Mouse (Mus musculus) splenic B cell, adult 2 months (primary cell): ENCODE data around the gene Anxa10.

Experiments used
- DNase-seq: peaks from one replicate; pipeline ENCODE4 v3.0.0-alpha.2; 2011; ENCODE audit warnings: low read depth, low spot score
- H3K27me3 ChIP-seq: 2 replicates; pipeline ENCODE4 v1.6.1; 2012; ENCODE audit warnings: mild to moderate bottlenecking, low read length, moderate library complexity, mixed read lengths; ENCODE audit not compliant: control insufficient read depth, poor library complexity, insufficient read depth, severe bottlenecking
- H3K36me3 ChIP-seq: 2 replicates; pipeline ENCODE4 v1.6.1; 2012; ENCODE audit warnings: mild to moderate bottlenecking, low read length, moderate library complexity, mixed read lengths; ENCODE audit not compliant: control insufficient read depth, poor library complexity, insufficient read depth, severe bottlenecking

Gene Anxa10

DNA sequence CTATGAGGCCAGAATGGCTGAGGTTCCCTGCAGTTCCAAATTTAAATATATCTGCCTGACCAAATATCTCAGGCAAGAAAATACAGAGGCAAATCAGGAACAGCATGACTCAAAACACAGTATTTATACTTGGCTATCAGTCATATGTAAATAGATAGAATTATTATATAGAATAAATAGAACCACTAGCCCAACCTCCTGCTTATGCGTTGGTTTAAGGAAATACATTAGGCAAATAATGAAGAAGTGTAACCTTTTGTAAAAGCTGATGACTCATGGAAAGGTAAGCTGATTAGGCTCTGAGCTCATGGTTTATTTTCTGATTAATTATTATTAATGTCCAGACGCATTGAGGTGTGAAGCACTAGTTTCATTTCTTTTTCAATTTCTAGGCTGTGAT lies at the start of gene Anxa10:
Anxa10 (minus strand) TSS at position 53 of the 400 bp plus-strand sequence.
- no peak for DNase-seq
- Histone ChIP-seq H3K36me3 (no peaks in the 10 kb centered on the region), H3K27me3 (no peaks in the 10 kb centered on the region)

DNA sequence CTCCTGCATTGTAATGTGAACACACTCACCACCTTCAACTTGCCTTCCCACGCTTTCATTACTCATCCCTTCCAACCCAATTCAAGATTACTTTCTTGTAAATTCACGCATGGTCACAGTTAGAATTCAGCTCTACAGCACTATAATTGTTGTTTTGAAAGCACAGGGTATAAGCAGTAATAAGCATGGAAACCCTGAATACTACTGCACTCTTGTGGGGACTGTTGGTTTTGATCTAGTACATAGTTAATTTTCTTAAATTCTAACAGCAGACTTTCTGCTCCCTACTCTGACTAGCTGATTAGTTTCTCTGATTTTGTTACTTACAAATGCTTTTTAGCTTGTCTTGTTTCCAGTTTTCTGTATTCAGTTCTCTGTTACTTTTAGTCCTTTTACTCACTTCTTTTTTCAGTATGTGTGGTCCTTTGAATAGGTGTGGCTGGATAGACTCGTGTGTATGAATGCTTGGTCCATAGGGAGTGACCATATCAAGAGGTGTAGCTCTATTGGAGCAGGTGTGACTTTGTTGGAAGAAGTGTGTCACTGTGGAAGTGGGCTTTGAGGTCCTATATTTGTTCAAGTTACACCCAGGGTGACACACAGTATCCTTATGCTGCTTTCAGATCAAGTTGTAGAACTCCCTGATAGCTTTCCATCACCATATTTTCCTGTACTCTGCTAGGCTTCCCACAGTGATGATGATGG lies 9.9 kb upstream of the Anxa10 start:
- Histone ChIP-seq H3K27me3 (no peaks in the 10 kb centered on the region), H3K36me3 (no peaks in the 10 kb centered on the region)
- no peak for DNase-seq

DNA sequence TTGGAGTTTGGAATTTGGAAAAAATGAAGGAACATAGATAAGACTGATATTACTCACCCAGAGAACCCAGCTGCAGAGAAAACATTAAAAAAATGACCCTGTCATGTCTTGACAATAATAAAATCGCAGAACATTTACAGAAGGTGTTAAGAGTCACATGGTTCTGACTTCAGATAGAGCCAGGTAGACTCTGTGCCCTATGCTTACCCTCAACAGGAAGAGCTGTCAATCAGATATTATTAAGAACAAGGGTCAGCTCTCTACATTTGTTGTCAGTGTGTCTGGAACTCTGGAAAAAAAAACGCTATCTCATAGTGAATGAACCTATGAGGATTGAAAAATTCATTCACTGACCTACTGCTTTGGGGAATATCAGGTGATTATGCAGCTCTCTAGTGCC lies 25.7 kb downstream of the Anxa10 start:
- H3K36me3 ChIP-seq: no peaks in the 10 kb centered on the region
- no peaks in the 10 kb centered on the region for H3K27me3 ChIP-seq
- DNase-seq: no peak

DNA sequence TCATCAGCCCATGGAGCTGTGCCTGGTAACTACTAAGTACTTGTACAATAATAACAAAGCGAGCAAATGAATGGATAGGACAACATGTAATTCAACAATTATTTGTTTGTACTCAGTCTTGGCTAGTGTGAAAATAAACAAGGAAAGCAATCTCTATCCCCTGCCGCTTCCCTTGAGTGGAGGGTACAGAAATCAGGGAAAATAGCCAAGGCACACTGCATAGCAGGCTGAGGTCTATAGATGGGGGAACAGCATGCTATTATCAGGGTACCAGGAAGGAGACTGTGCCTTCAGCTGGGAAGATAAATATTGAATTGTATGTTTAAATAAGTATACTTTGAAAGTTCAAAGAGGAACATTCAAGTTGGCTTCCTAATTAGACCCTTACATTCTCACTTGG lies 41.1 kb downstream of the Anxa10 start:
- Histone ChIP-seq H3K27me3 (no peaks in the 10 kb centered on the region), H3K36me3 (no peaks in the 10 kb centered on the region)
- DNase-seq: no peak

DNA sequence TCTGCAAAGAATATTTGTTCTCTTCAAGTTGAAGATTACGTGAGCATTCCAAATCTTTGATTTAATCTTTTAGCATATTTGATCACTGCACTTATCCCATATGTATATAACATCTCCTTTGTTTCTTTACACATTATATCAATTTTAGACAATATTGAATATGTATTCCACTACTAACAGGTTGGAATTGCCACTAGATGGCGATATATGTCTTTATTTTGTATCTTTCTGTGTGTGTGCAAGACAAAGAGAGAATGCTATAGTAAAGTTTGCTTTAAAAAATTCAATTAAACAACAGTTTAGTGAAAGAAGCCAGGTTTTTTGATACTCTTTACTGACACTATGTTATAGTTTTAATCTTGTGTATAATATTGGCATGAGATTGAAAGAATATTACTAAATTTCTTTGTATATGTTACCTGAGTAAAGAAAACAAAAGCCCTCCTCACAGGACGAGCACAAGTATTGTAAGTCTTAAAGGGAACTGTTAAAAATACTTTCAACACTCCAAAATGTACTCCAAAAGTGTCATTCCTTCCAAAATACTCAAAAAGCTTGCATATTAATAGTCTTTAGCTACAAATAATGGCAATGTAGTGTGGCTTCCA lies 42.7 kb downstream of the Anxa10 start:
- DNase-seq: peak; percentile 2
- no peaks in the 10 kb centered on the region for H3K36me3 ChIP-seq
- H3K27me3 ChIP-seq: no peaks in the 10 kb centered on the region

- no peaks in the 10 kb centered on the region for H3K36me3 ChIP-seq
- no peak for DNase-seq
- H3K27me3 ChIP-seq: no peaks in the 10 kb centered on the region
Measured at GRCm38 (mm10) chr8:62068305-62068704, 54.6 kb downstream of the Anxa10 start.

DNA sequence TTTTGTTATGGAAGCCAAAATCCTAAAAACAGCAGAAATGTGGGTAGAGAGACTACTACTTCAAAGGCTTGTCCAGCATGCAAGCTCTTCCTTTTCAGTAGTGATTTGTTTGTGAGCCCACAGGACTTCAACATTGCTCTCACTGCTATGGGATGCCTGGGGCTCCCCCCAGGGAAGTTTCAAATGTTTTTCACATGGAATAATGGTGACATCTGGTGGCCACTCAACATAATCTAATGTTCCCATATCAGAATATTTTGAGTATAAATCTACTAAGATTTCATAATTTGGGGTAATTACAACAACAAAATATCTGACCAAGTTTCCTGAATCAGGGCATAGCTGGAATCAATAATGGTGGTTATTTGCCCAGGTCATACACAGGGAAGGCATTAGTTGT lies 62.6 kb downstream of the Anxa10 start:
- DNase-seq: no peak
- no peaks in the 10 kb centered on the region for H3K36me3 ChIP-seq
- H3K27me3 ChIP-seq: no peaks in the 10 kb centered on the region

- DNase-seq: no peak
- no peaks in the 10 kb centered on the region for H3K36me3 ChIP-seq
- no peaks in the 10 kb centered on the region for H3K27me3 ChIP-seq
Measured at GRCm38 (mm10) chr8:62046809-62047208, 76.1 kb downstream of the Anxa10 start.

DNA sequence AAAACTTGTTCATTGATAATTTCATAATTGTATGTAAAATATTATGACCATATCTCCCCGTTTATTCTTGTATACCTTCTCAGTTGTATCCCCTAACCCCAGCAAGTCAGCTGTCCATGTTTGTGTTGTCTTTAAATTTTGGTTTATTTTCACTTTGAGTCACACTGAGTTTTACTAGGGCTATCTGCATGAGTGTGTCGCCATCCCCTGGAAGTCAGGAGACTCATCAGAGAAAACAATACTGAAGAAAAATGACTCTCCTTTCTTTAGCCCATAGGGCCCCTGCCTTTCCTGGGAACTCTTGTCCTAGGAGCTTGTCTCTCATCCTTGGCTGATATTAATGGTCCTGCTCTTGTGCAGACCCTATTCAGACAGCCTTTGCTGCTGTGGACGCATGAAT lies 88.6 kb downstream of the Anxa10 start:
- no peak for DNase-seq
- Histone ChIP-seq H3K36me3 (no peaks in the 10 kb centered on the region), H3K27me3 (no peaks in the 10 kb centered on the region)

- Histone ChIP-seq H3K27me3 (no peaks in the 10 kb centered on the region), H3K36me3 (no peaks in the 10 kb centered on the region)
- DNase-seq: no peak
Measured at GRCm38 (mm10) chr8:62014582-62014981, 108.4 kb downstream of the Anxa10 start.

DNA sequence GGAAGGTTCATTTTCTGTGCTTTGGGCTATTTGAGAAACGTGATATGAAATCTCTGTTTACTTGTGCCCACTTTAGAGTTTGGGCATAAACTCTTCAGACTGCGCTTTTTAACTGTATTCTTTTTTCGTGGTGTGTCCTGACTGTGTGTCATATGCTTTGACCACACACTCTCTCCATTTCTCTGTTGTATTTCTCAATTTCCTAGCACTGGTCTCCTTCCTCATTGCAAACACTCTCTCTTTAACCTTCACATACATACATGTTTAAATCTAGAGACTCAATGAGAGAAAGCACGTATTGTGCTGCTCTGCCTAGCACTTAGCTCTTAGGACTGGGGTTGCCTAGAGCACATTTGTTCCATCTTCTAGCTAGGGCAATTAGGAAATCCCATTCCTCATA lies 108.8 kb downstream of the Anxa10 start:
- no peaks in the 10 kb centered on the region for H3K27me3 ChIP-seq
- no peak for DNase-seq
- H3K36me3 ChIP-seq: no peaks in the 10 kb centered on the region
